In the genomic region with DNA sequence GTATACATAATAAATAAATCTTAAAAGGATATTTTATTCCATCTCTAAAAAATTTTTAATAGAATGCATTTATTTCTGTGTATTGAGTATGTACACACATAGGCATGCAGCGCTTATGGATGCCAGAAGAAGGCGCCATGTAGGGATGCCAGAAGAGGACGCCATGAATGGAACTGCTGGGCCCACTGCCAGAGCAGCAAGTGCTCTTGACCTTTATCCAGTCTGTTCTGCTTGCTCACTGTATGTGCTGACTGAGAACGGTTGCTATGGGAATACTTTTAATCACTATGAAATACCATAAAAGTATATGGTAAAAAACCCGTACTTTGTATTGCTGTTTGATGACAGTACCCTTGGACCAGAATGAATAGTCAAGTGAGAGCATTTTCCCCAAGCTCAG, we compare ENCODE assay signal across 9 mouse cellular contexts. TPM values are rescaled to one million over a fixed set of nuclear protein-coding genes. Genes with fewer than 3 reads are reported as not detected.
A peak's percentile ranks its signal among the peaks of the same experiment; 100 is the strongest.
DNase-seq lines count a peak whose midpoint lies in the region; ATAC-seq and TF ChIP-seq lines count a peak whose summit lies in the region.
"Had no signal": no experiment of that assay in that cellular context is flagged by ENCODE, and none has a peak within 500 bp of the region (broad histone marks: within the 10 kb centered on the region; RNA-seq: fewer than 3 reads in every experiment).

No protein-coding gene starts in this region.

- 0 out of 2 replicates have a peak overlapping the region, but pooled peaks have one; percentile 36 for H3K27ac ChIP-seq in liver, postnatal 0 days (ENCODE audit: low read depth)
- H3K27ac ChIP-seq in forebrain, embryonic 15.5 days (replicated peaks) = no peak overlapping the region
- H3K27ac ChIP-seq: lung, embryonic 15.5 days had no signal

- no peak for ATAC-seq in liver, postnatal 0 days
- no peak for ATAC-seq in forebrain, embryonic 15.5 days (replicated peaks)
- ATAC-seq in megakaryocyte progenitor cell, adult 5-6 weeks (replicated peaks; ENCODE audit: poor library complexity) = no peak
- no peak for ATAC-seq in erythroid progenitor cell, adult 5-6 weeks (replicated peaks; ENCODE audit: low FRiP score, poor library complexity, severe bottlenecking)

- no peaks in the 10 kb centered on the region for H3K27me3 ChIP-seq in liver, postnatal 0 days (ENCODE audit: insufficient read depth, low read length)
- no peaks in the 10 kb centered on the region for H3K27me3 ChIP-seq in forebrain, embryonic 15.5 days
- H3K27me3 ChIP-seq: lung, embryonic 15.5 days had no signal

- no peak overlapping the region for H3K9ac ChIP-seq in liver, postnatal 0 days (replicated peaks)
- H3K9ac ChIP-seq in forebrain, embryonic 15.5 days (replicated peaks) = no peak overlapping the region
- H3K9ac ChIP-seq: lung, embryonic 15.5 days had no signal

- no peak overlapping the region for H3K4me3 ChIP-seq in liver, postnatal 0 days (ENCODE audit: low read depth, low read length)
- H3K4me3 ChIP-seq in forebrain, embryonic 15.5 days = no peak overlapping the region
- H3K4me3 ChIP-seq: lung, embryonic 15.5 days had no signal

- DNase-seq in layer of hippocampus, adult 11-12 months (ENCODE audit: low spot score) = peak; percentile 58
- no peak for DNase-seq in layer of hippocampus, postnatal 36 days
- peak; percentile 64 for DNase-seq in ZHBTc4 (ENCODE audit: low read depth, low spot score)
- DNase-seq in cerebellum, adult 9-11 months = peak; percentile 79
- DNase-seq in liver, postnatal 0 days = peak; percentile 53

- no peaks in the 10 kb centered on the region for H3K9me3 ChIP-seq in liver, postnatal 0 days (ENCODE audit: low read length)
- no peaks in the 10 kb centered on the region for H3K9me3 ChIP-seq in forebrain, embryonic 15.5 days
- H3K9me3 ChIP-seq: lung, embryonic 15.5 days had no signal

- no peak; the same call in 1 of the 2 replicates for TF ChIP-seq CTCF in liver, postnatal 0 days (IDR thresholded peaks at IDR 0.05; ENCODE audit: low read depth)

- 57% methylated on average over 5 of the region's 5 CpGs for WGBS in liver, postnatal 0 days (ENCODE audit: insufficient replicate concordance)
- WGBS in forebrain, embryonic 15.5 days = 48% methylated on average over 5 of the region's 5 CpGs

- no peaks in the 10 kb centered on the region for H3K36me3 ChIP-seq in liver, postnatal 0 days (replicated peaks; ENCODE audit: insufficient read depth, low read length)
- no peaks in the 10 kb centered on the region for H3K36me3 ChIP-seq in forebrain, embryonic 15.5 days
- H3K36me3 ChIP-seq: lung, embryonic 15.5 days had no signal

- no peak overlapping the region for H3K4me2 ChIP-seq in liver, postnatal 0 days (ENCODE audit: low read depth, low read length)
- no peak overlapping the region for H3K4me2 ChIP-seq in forebrain, embryonic 15.5 days (replicated peaks)
- H3K4me2 ChIP-seq: lung, embryonic 15.5 days had no signal

- peaks cover 28% of the 10 kb centered on the region for H3K4me1 ChIP-seq in liver, postnatal 0 days (ENCODE audit: insufficient read depth)
- peaks cover 63% of the 10 kb centered on the region for H3K4me1 ChIP-seq in forebrain, embryonic 15.5 days

- no peak for TF ChIP-seq EP300 in liver, postnatal 0 days (IDR thresholded peaks at IDR 0.05; ENCODE audit: low read depth)

RNA-seq across cellular contexts. Expression of a gene that starts 3.6 kb away (rescaled TPM):
- 10 to 100 TPM; 53.8 to 56.6 TPM for total RNA-seq in layer of hippocampus, postnatal 36 days (2021)
- 9.2 and 10.6 TPM in 2 replicates for polyA plus RNA-seq in liver, postnatal 0 days (2015; fragmentation: Nextera tagmentation; extraction: Ambion mirVana)
- polyA plus RNA-seq in forebrain, embryonic 15.5 days (2015; fragmentation: Nextera tagmentation; extraction: Ambion mirVana) = 57.6 and 58.3 TPM in 2 replicates
- total RNA-seq in megakaryocyte progenitor cell, adult 5-6 weeks (2015) = 46.5 and 46.8 TPM in 2 replicates
- 45.9 and 47.4 TPM in 2 replicates for total RNA-seq in megakaryocyte progenitor cell, adult 5-6 weeks (2017)
- total RNA-seq in erythroid progenitor cell, adult 5-6 weeks (2015; ENCODE audit: low replicate concordance) = 4.2 and 10.5 TPM in 2 replicates
- 3.3 and 6.2 TPM in 2 replicates for total RNA-seq in erythroid progenitor cell, adult 5-6 weeks (2017; ENCODE audit: low replicate concordance)

RNA-seq across cellular contexts. Expression of a gene that starts 3.9 kb away (rescaled TPM):
- 100 to 1,000 TPM; 182 to 190 TPM for total RNA-seq in layer of hippocampus, postnatal 36 days (2021)
- polyA plus RNA-seq in liver, postnatal 0 days (2015; fragmentation: Nextera tagmentation; extraction: Ambion mirVana) = 32.6 and 33.3 TPM in 2 replicates
- polyA plus RNA-seq in forebrain, embryonic 15.5 days (2015; fragmentation: Nextera tagmentation; extraction: Ambion mirVana) = 256 and 258 TPM in 2 replicates
- 283 and 299 TPM in 2 replicates for total RNA-seq in megakaryocyte progenitor cell, adult 5-6 weeks (2015)
- 415 and 496 TPM in 2 replicates for total RNA-seq in megakaryocyte progenitor cell, adult 5-6 weeks (2017)
- total RNA-seq in erythroid progenitor cell, adult 5-6 weeks (2015; ENCODE audit: low replicate concordance) = 233 and 266 TPM in 2 replicates
- total RNA-seq in erythroid progenitor cell, adult 5-6 weeks (2017; ENCODE audit: low replicate concordance) = 256 and 262 TPM in 2 replicates

Comparison
In these comparisons a context has a peak if more than half of its experiments do, and no peak if none do; other contexts are left out.
1. DNase-seq: peak in layer of hippocampus, adult 11-12 months (single experiment), ZHBTc4 (single experiment), cerebellum, adult 9-11 months (single experiment) and liver, postnatal 0 days (single experiment); none in layer of hippocampus, postnatal 36 days (0 of 2).
2. RNA of a gene that starts 3.6 kb away (total RNA-seq): 53.8 to 56.6 TPM in layer of hippocampus, postnatal 36 days and 45.9 to 47.4 TPM in megakaryocyte progenitor cell, adult 5-6 weeks; 3.3 to 10.5 TPM in erythroid progenitor cell, adult 5-6 weeks; every median in the first group is over 4 times any median in the second.